8 mouse cellular contexts compared by ENCODE assay signal in genomic region chr11:118573569-118573968, GRCm38 (mm10).
A peak's percentile ranks its signal among the peaks of the same experiment; 100 is the strongest.
DNase-seq lines count a peak whose midpoint lies in the region; ATAC-seq and TF ChIP-seq lines count a peak whose summit lies in the region.

No protein-coding gene starts in this region.

- no peaks in the 10 kb centered on the region for H3K36me3 ChIP-seq in intestine, embryonic 14.5 days (ENCODE audit: control insufficient read depth, insufficient read depth, low read length)
- no peaks in the 10 kb centered on the region for H3K36me3 ChIP-seq in intestine, embryonic 15.5 days
- no peaks in the 10 kb centered on the region for H3K36me3 ChIP-seq in embryonic facial prominence, embryonic 14.5 days (ENCODE audit: control insufficient read depth, insufficient read depth, low read length)
- no peaks in the 10 kb centered on the region for H3K36me3 ChIP-seq in midbrain, postnatal 0 days (ENCODE audit: insufficient read depth, low read length)

- ATAC-seq in intestine, embryonic 14.5 days (replicated peaks; ENCODE audit: low FRiP score, low TSS enrichment, low read depth), result no peak
- ATAC-seq in intestine, embryonic 15.5 days, result no peak
- ATAC-seq in embryonic facial prominence, embryonic 14.5 days (ENCODE audit: low read depth), result no peak
- ATAC-seq in midbrain, postnatal 0 days (ENCODE audit: low FRiP score), result no peak

- no peak overlapping the region for H3K4me3 ChIP-seq in intestine, embryonic 14.5 days (ENCODE audit: low read depth, low read length)
- no peak overlapping the region for H3K4me3 ChIP-seq in intestine, embryonic 15.5 days (replicated peaks)
- no peak overlapping the region for H3K4me3 ChIP-seq in embryonic facial prominence, embryonic 14.5 days (ENCODE audit: low read depth, low read length)
- H3K4me3 ChIP-seq in midbrain, postnatal 0 days (ENCODE audit: low read depth, low read length), result no peak overlapping the region

- H3K9ac ChIP-seq in intestine, embryonic 14.5 days (ENCODE audit: low read length), result no peak overlapping the region
- no peak overlapping the region for H3K9ac ChIP-seq in intestine, embryonic 15.5 days
- H3K9ac ChIP-seq in embryonic facial prominence, embryonic 14.5 days (ENCODE audit: low read depth, low read length), result no peak overlapping the region
- no peak overlapping the region for H3K9ac ChIP-seq in midbrain, postnatal 0 days (replicated peaks; ENCODE audit: low read length, poor library complexity, severe bottlenecking)

- no peaks in the 10 kb centered on the region for H3K9me3 ChIP-seq in intestine, embryonic 14.5 days (ENCODE audit: control insufficient read depth, low read length)
- H3K9me3 ChIP-seq in intestine, embryonic 15.5 days, result no peaks in the 10 kb centered on the region
- H3K9me3 ChIP-seq in embryonic facial prominence, embryonic 14.5 days (ENCODE audit: control insufficient read depth, low read length), result no peaks in the 10 kb centered on the region
- no peaks in the 10 kb centered on the region for H3K9me3 ChIP-seq in midbrain, postnatal 0 days (ENCODE audit: low read length)

- H3K27ac ChIP-seq in intestine, embryonic 14.5 days (ENCODE audit: low read depth), result no peak overlapping the region
- no peak overlapping the region for H3K27ac ChIP-seq in intestine, embryonic 15.5 days
- H3K27ac ChIP-seq in embryonic facial prominence, embryonic 14.5 days (replicated peaks; ENCODE audit: low read depth, low read length), result no peak overlapping the region
- H3K27ac ChIP-seq in midbrain, postnatal 0 days (ENCODE audit: low read depth, low read length), result no peak overlapping the region

- peaks cover 49% of the 10 kb centered on the region for H3K27me3 ChIP-seq in intestine, embryonic 14.5 days (replicated peaks; ENCODE audit: control insufficient read depth, insufficient read depth, low read length)
- peaks cover 63% of the 10 kb centered on the region for H3K27me3 ChIP-seq in intestine, embryonic 15.5 days (replicated peaks)
- H3K27me3 ChIP-seq in embryonic facial prominence, embryonic 14.5 days (replicated peaks; ENCODE audit: control insufficient read depth, insufficient read depth, low read length), result peaks cover 61% of the 10 kb centered on the region
- peaks cover 8% of the 10 kb centered on the region for H3K27me3 ChIP-seq in midbrain, postnatal 0 days (ENCODE audit: insufficient read depth, low read length)

- no peaks in the 10 kb centered on the region for H3K4me1 ChIP-seq in intestine, embryonic 14.5 days (replicated peaks; ENCODE audit: control insufficient read depth, insufficient read depth, low read length)
- H3K4me1 ChIP-seq in intestine, embryonic 15.5 days (replicated peaks), result 0 out of 2 replicates have a peak, but pooled peaks cover 5% of the 10 kb centered on the region
- H3K4me1 ChIP-seq in embryonic facial prominence, embryonic 14.5 days (ENCODE audit: control insufficient read depth, insufficient read depth, low read length), result no peaks in the 10 kb centered on the region
- peaks cover 23% of the 10 kb centered on the region; the same call in 1 of the 2 replicates for H3K4me1 ChIP-seq in midbrain, postnatal 0 days (ENCODE audit: insufficient read depth, low read length)

- peak; percentile 89 for TF ChIP-seq CTCF in midbrain, postnatal 0 days (IDR thresholded peaks at IDR 0.05)

- WGBS in intestine, embryonic 14.5 days, result 3% methylated on average over 3 of the region's 3 CpGs
- 2% methylated on average over 3 of the region's 3 CpGs for WGBS in intestine, embryonic 15.5 days
- 3% methylated on average over 3 of the region's 3 CpGs for WGBS in embryonic facial prominence, embryonic 14.5 days
- WGBS in midbrain, postnatal 0 days, result 0% methylated on average over 3 of the region's 3 CpGs

- H3K4me2 ChIP-seq in intestine, embryonic 14.5 days (ENCODE audit: low read length), result no peak overlapping the region
- no peak overlapping the region for H3K4me2 ChIP-seq in intestine, embryonic 15.5 days (replicated peaks)
- no peak overlapping the region for H3K4me2 ChIP-seq in embryonic facial prominence, embryonic 14.5 days (ENCODE audit: low read depth, low read length)
- no peak overlapping the region for H3K4me2 ChIP-seq in midbrain, postnatal 0 days (ENCODE audit: low read depth, low read length, poor library complexity, severe bottlenecking)

- DNase-seq in intestine, embryonic 14.5 days (ENCODE audit: low spot score), result peak; percentile 90
- peak; percentile 19 for DNase-seq in CD4-positive helper T cell, adult 2 months (ENCODE audit: low read depth, low spot score)
- DNase-seq in adrenal gland, postnatal 36 days, result peak; percentile 18 to 37
- peak; percentile 18 for DNase-seq in embryonic facial prominence, embryonic 14.5 days (ENCODE audit: low spot score)
- DNase-seq in kidney, postnatal 36 days, result peak; percentile 3 to 73
- peak; percentile 76 for DNase-seq in midbrain, postnatal 0 days (ENCODE audit: low spot score)
- DNase-seq in thymus, postnatal 36 days, result peak; percentile 29 to 32

Comparison
In these comparisons a context has a peak if more than half of its experiments do, and no peak if none do; other contexts are left out.
1. DNase-seq: peak in every context shown above with its lines; median percentile 90 in intestine, embryonic 14.5 days; 76 in midbrain, postnatal 0 days; 38 in kidney, postnatal 36 days; 30 in thymus, postnatal 36 days; 28 in adrenal gland, postnatal 36 days; 19 in CD4-positive helper T cell, adult 2 months; 18 in embryonic facial prominence, embryonic 14.5 days.